16 mouse cellular contexts compared by ENCODE assay signal in genomic region chr6:88737509-88737888, GRCm38 (mm10). TPM values are rescaled to one million over a fixed set of nuclear protein-coding genes. Genes with fewer than 3 reads are reported as not detected.
DNase-seq lines count a peak whose midpoint lies in the region; ATAC-seq and TF ChIP-seq lines count a peak whose summit lies in the region.
"Had no signal": no experiment of that assay in that cellular context is flagged by ENCODE, and none has a peak within 500 bp of the region (broad histone marks: within the 10 kb centered on the region; RNA-seq: fewer than 3 reads in every experiment).

No protein-coding gene starts in this region.

- H3K9me3 ChIP-seq in hindbrain, embryonic 13.5 days: no peaks in the 10 kb centered on the region
- H3K9me3 ChIP-seq in hindbrain, embryonic 11.5 days (ENCODE audit: control insufficient read depth, low read length): no peaks in the 10 kb centered on the region
- H3K9me3 ChIP-seq in lung, embryonic 15.5 days: no peaks in the 10 kb centered on the region
- H3K9me3 ChIP-seq in intestine, embryonic 15.5 days: no peaks in the 10 kb centered on the region
- H3K9me3 ChIP-seq in stomach, postnatal 0 days (ENCODE audit: control insufficient read depth, low read length): no peaks in the 10 kb centered on the region
- H3K9me3 ChIP-seq: embryonic facial prominence, embryonic 12.5 days had no signal

- 77% methylated on average over 6 of the region's 6 CpGs for WGBS in hindbrain, embryonic 13.5 days
- 67% methylated on average over 6 of the region's 6 CpGs for WGBS in hindbrain, embryonic 11.5 days
- 44% methylated on average over 6 of the region's 6 CpGs for WGBS in lung, embryonic 15.5 days
- 57% methylated on average over 6 of the region's 6 CpGs for WGBS in intestine, embryonic 15.5 days
- WGBS in stomach, postnatal 0 days: 70% methylated on average over 6 of the region's 6 CpGs

- 0 out of 2 replicates have a peak overlapping the region, but pooled peaks have one; percentile 18 for H3K27ac ChIP-seq in hindbrain, embryonic 13.5 days
- no peak overlapping the region for H3K27ac ChIP-seq in hindbrain, embryonic 11.5 days (ENCODE audit: low read depth, low read length)
- peak overlapping the region; percentile 60; the same call in 1 of the 2 replicates for H3K27ac ChIP-seq in lung, embryonic 15.5 days
- peak overlapping the region; percentile 71; the same call in 1 of the 2 replicates for H3K27ac ChIP-seq in intestine, embryonic 15.5 days
- 0 out of 2 replicates have a peak overlapping the region, but pooled peaks have one; percentile 24 for H3K27ac ChIP-seq in stomach, postnatal 0 days (replicated peaks)
- H3K27ac ChIP-seq: embryonic facial prominence, embryonic 12.5 days; macrophage had no signal

- DNase-seq in hindbrain, embryonic 11.5 days (ENCODE audit: low spot score): no peak
- DNase-seq in lung, postnatal 14 days: no peak
- no peak for DNase-seq in stomach, postnatal 0 days (ENCODE audit: low spot score)
- no peak for DNase-seq in MN1 (ENCODE audit: low spot score)
- DNase-seq: cerebellum, adult 11 months; cerebellum, postnatal 36 days; gastrocnemius, postnatal 14 days; midbrain, embryonic 14.5 days; right cerebral cortex, postnatal 14 days had no signal

- H3K27me3 ChIP-seq in hindbrain, embryonic 13.5 days: no peaks in the 10 kb centered on the region
- H3K27me3 ChIP-seq in hindbrain, embryonic 11.5 days (ENCODE audit: control insufficient read depth, insufficient read depth, low read length): no peaks in the 10 kb centered on the region
- no peaks in the 10 kb centered on the region for H3K27me3 ChIP-seq in lung, embryonic 15.5 days
- H3K27me3 ChIP-seq in intestine, embryonic 15.5 days (replicated peaks): no peaks in the 10 kb centered on the region
- no peaks in the 10 kb centered on the region for H3K27me3 ChIP-seq in stomach, postnatal 0 days (ENCODE audit: control insufficient read depth, insufficient read depth, low read length)

- no peak for TF ChIP-seq EP300 in stomach, postnatal 0 days (optimal IDR thresholded peaks at IDR 0.05)

- H3K36me3 ChIP-seq in hindbrain, embryonic 13.5 days: no peaks in the 10 kb centered on the region
- H3K36me3 ChIP-seq in hindbrain, embryonic 11.5 days (ENCODE audit: control insufficient read depth, insufficient read depth, low read length): no peaks in the 10 kb centered on the region
- H3K36me3 ChIP-seq in lung, embryonic 15.5 days: 0 out of 2 replicates have a peak, but pooled peaks cover 4% of the 10 kb centered on the region
- H3K36me3 ChIP-seq in intestine, embryonic 15.5 days: no peaks in the 10 kb centered on the region
- no peaks in the 10 kb centered on the region for H3K36me3 ChIP-seq in stomach, postnatal 0 days (ENCODE audit: control insufficient read depth, insufficient read depth, low read length)
- H3K36me3 ChIP-seq: embryonic facial prominence, embryonic 12.5 days had no signal

- H3K4me1 ChIP-seq in hindbrain, embryonic 13.5 days (replicated peaks): peaks cover 28% of the 10 kb centered on the region
- H3K4me1 ChIP-seq in hindbrain, embryonic 11.5 days (replicated peaks; ENCODE audit: control insufficient read depth, insufficient read depth, low read length): no peaks in the 10 kb centered on the region
- H3K4me1 ChIP-seq in lung, embryonic 15.5 days: peaks cover 27% of the 10 kb centered on the region
- peaks cover 31% of the 10 kb centered on the region for H3K4me1 ChIP-seq in intestine, embryonic 15.5 days (replicated peaks)
- peaks cover 4% of the 10 kb centered on the region for H3K4me1 ChIP-seq in stomach, postnatal 0 days (replicated peaks; ENCODE audit: control insufficient read depth, insufficient read depth)

- no peak overlapping the region for H3K4me3 ChIP-seq in hindbrain, embryonic 13.5 days
- no peak overlapping the region for H3K4me3 ChIP-seq in hindbrain, embryonic 11.5 days (ENCODE audit: low read depth, low read length)
- no peak overlapping the region for H3K4me3 ChIP-seq in lung, embryonic 15.5 days
- no peak overlapping the region for H3K4me3 ChIP-seq in intestine, embryonic 15.5 days (replicated peaks)
- H3K4me3 ChIP-seq in stomach, postnatal 0 days (ENCODE audit: low read depth, low read length): no peak overlapping the region
- H3K4me3 ChIP-seq: embryonic facial prominence, embryonic 12.5 days had no signal

- H3K9ac ChIP-seq in hindbrain, embryonic 13.5 days: no peak overlapping the region
- no peak overlapping the region for H3K9ac ChIP-seq in hindbrain, embryonic 11.5 days (ENCODE audit: low read depth, low read length)
- H3K9ac ChIP-seq in lung, embryonic 15.5 days: no peak overlapping the region
- H3K9ac ChIP-seq in intestine, embryonic 15.5 days: no peak overlapping the region
- H3K9ac ChIP-seq in stomach, postnatal 0 days (ENCODE audit: low read length): no peak overlapping the region
- H3K9ac ChIP-seq: embryonic facial prominence, embryonic 12.5 days had no signal

- no peak for ATAC-seq in hindbrain, embryonic 13.5 days (ENCODE audit: low FRiP score)
- no peak for ATAC-seq in hindbrain, embryonic 11.5 days (ENCODE audit: low FRiP score)
- ATAC-seq in lung, embryonic 15.5 days (ENCODE audit: borderline replicate concordance, extremely low read depth, low FRiP score, low TSS enrichment): peak; percentile 43; the same call in 1 of the 2 replicates
- ATAC-seq in intestine, embryonic 15.5 days: no peak
- no peak for ATAC-seq in stomach, postnatal 0 days (ENCODE audit: low FRiP score, low TSS enrichment)
- ATAC-seq: inflammation-experienced regulatory T-cells, adult 6 months had no signal

- no peak for TF ChIP-seq CTCF in stomach, postnatal 0 days (IDR thresholded peaks at IDR 0.05; ENCODE audit: low read depth)

- H3K4me2 ChIP-seq in hindbrain, embryonic 13.5 days: no peak overlapping the region
- H3K4me2 ChIP-seq in hindbrain, embryonic 11.5 days (replicated peaks; ENCODE audit: low read depth, low read length): no peak overlapping the region
- H3K4me2 ChIP-seq in lung, embryonic 15.5 days: no peak overlapping the region
- H3K4me2 ChIP-seq in intestine, embryonic 15.5 days (replicated peaks): no peak overlapping the region
- H3K4me2 ChIP-seq in stomach, postnatal 0 days (replicated peaks; ENCODE audit: low read depth): no peak overlapping the region
- H3K4me2 ChIP-seq: embryonic facial prominence, embryonic 12.5 days; heart, embryonic 11.5 days had no signal

RNA-seq across cellular contexts. Expression of gene Mgll, which starts 13.3 kb away (rescaled TPM):
- 19.7 and 21.3 TPM in 2 replicates for polyA plus RNA-seq in hindbrain, embryonic 13.5 days (2015; fragmentation: Nextera tagmentation; extraction: Ambion mirVana)
- 4.6 and 6.0 TPM in 2 replicates for polyA plus RNA-seq in hindbrain, embryonic 11.5 days (2014; fragmentation: Nextera tagmentation; extraction: Ambion mirVana)
- polyA plus RNA-seq in lung, embryonic 15.5 days (2015; fragmentation: Nextera tagmentation; extraction: Ambion mirVana): 75.8 and 76.7 TPM in 2 replicates
- polyA plus RNA-seq in intestine, embryonic 15.5 days (2015; fragmentation: Nextera tagmentation; extraction: Ambion mirVana): 71.6 and 75.9 TPM in 2 replicates
- 117 and 127 TPM in 2 replicates for polyA plus RNA-seq in stomach, postnatal 0 days (2015; fragmentation: Nextera tagmentation; extraction: Ambion mirVana)
